Mouse (Mus musculus) liver, embryonic 16.5 days (tissue): Measurements from ENCODE around the gene Reep3. TPM values are rescaled to one million over a fixed set of nuclear protein-coding genes. Genes with fewer than 3 reads are reported as not detected.

Source experiments
- ATAC-seq: fragments of 200-750 bp; cut with Nextera tagmentation; 2 replicates; pipeline ENCODE4 v1.8.0; 2017; ENCODE audit warnings: low read depth, mild to moderate bottlenecking, moderate number of reproducible peaks, moderate library complexity
- H3K27ac ChIP-seq: fragments of 300-500 bp; sonication (generic); 2 replicates; pipeline ENCODE4 v1.5.1; 2014; ENCODE audit warnings: mild to moderate bottlenecking, low read length
- H3K27me3 ChIP-seq: fragments of 300-500 bp; sonication (generic); 2 replicates; pipeline ENCODE4 v1.6.1; 2014; ENCODE audit warnings: low read depth, low read length, mixed read lengths; ENCODE audit not compliant: control insufficient read depth, insufficient read depth
- H3K36me3 ChIP-seq: fragments of 300-500 bp; sonication (generic); 2 replicates; pipeline ENCODE4 v1.6.1; 2014; ENCODE audit warnings: mild to moderate bottlenecking; ENCODE audit not compliant: control insufficient read depth, insufficient read depth
- H3K4me1 ChIP-seq: fragments of 300-500 bp; sonication (generic); 2 replicates; pipeline ENCODE4 v1.6.1; 2014; ENCODE audit warnings: low read depth, low read length, mixed read lengths; ENCODE audit not compliant: control insufficient read depth
- H3K4me2 ChIP-seq: fragments of 300-500 bp; sonication (generic); 2 replicates; pipeline ENCODE4 v1.6.1; 2014; ENCODE audit warnings: low read depth, low read length, mixed read lengths
- H3K4me3 ChIP-seq: fragments of 300-500 bp; sonication (generic); 2 replicates; pipeline ENCODE4 v1.5.1; 2014; ENCODE audit warnings: low read depth, mild to moderate bottlenecking, low read length
- H3K9ac ChIP-seq: fragments of 300-500 bp; sonication (generic); 2 replicates; pipeline ENCODE4 v1.6.1; 2014; ENCODE audit warnings: low read depth, low read length
- H3K9me3 ChIP-seq: fragments of 300-500 bp; sonication (generic); replicated peaks from 2 replicates; pipeline ENCODE4 v1.6.1; 2016; ENCODE audit warnings: low read length; ENCODE audit not compliant: control insufficient read depth
- WGBS: fragments of 180-500 bp; shearing (Covaris S2); extraction: QIAGEN DNeasy Blood & Tissue Kit; methylation state at CpG from one replicate; pipeline ENCODE4 v1.1.7; 2014; ENCODE audit not compliant: insufficient replicate concordance; 5-methylcytosine and 5-hydroxymethylcytosine counted together
- polyA plus RNA-seq: library from polyadenylated mRNA; unstranded; fragments of >200 nt; fragmentation: Nextera tagmentation; extraction: Ambion mirVana; gene quantifications from 2 replicates; pipeline ENCODE4 v1.2.1, GENCODE M21; 2015

Gene Reep3
- polyA plus RNA-seq, 1 experiment from 2014 or later, result 10.0 TPM

DNA sequence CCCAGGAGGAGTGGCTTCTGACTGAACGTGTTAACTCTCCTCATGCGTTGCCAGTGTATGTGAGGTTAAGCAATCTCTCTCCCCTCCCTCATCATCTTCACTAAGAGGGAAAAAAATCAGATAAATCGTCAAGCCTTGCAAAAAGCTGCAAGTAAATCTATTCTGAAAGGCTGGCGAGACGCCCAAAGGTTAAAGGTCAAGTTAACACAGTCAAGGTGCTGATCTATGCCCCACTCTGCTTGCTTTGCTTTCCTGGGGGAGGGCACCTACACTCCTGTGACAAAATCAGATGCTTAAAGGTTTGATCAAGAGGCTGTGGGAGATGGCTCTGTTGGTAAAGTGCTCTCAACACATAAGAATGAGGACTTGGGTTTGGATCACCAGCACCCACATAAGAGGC is 52.4 kb downstream of the Reep3 start:
- H3K27me3 ChIP-seq, result no peaks in the 10 kb centered on the region
- no peaks in the 10 kb centered on the region for H3K36me3 ChIP-seq
- ATAC-seq, result peak; percentile 46
- H3K4me3 ChIP-seq, result no peak overlapping the region
- no peak overlapping the region; the same call in 1 of the 2 replicates for H3K27ac ChIP-seq
- H3K9ac ChIP-seq, result no peak overlapping the region
- peaks cover 18% of the 10 kb centered on the region for H3K4me1 ChIP-seq
- H3K4me2 ChIP-seq, result no peak overlapping the region
- H3K9me3 ChIP-seq, result no peaks in the 10 kb centered on the region
- whole genome bisulfite sequencing, result 51% methylated on average over 5 of the region's 5 CpGs

GRCm38 (mm10) chr10:67043236-67043635 is 53.5 kb downstream of the Reep3 start:
- no peak overlapping the region for H3K4me3 ChIP-seq
- H3K4me1 ChIP-seq, result peaks cover 16% of the 10 kb centered on the region
- H3K36me3 ChIP-seq, result no peaks in the 10 kb centered on the region
- no peak overlapping the region for H3K4me2 ChIP-seq
- no peaks in the 10 kb centered on the region for H3K9me3 ChIP-seq
- no peak for ATAC-seq
- no peak overlapping the region for H3K9ac ChIP-seq
- H3K27ac ChIP-seq, result peak overlapping the region; percentile 54
- WGBS, result 52% methylated on average over 7 of the region's 7 CpGs
- H3K27me3 ChIP-seq, result no peaks in the 10 kb centered on the region

DNA sequence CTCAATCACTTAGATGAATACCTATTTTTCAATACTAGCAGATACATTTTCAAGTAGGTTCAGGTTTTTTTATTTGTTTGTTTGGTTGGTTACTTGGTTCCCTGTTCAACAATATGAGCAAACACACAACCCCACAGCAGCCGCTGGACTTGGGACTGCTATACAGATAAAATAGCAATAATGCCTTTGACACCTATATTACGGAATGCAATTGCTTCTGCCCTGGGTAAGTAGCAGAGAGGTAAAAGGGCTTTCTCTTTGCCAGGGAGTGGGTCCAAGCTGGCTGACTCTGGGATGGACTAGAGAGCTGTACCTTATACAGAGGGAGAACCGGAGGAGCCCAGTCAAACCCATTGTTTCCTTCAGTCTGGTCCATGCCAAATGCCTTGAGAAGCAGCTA is 56.3 kb downstream of the Reep3 start:
- WGBS, result 80% methylated on average over 3 of the region's 3 CpGs
- no peak for ATAC-seq
- no peak overlapping the region for H3K9ac ChIP-seq

GRCm38 (mm10) chr10:67039001-67039400 is 57.7 kb downstream of the Reep3 start:
- Histone ChIP-seq H3K9ac (no peak overlapping the region), H3K4me1 (peaks cover 9% of the 10 kb centered on the region), H3K4me2 (no peak overlapping the region), H3K27me3 (no peaks in the 10 kb centered on the region), H3K36me3 (no peaks in the 10 kb centered on the region), H3K27ac (no peak overlapping the region), H3K9me3 (no peaks in the 10 kb centered on the region), H3K4me3 (no peak overlapping the region)
- ATAC-seq, result no peak
- 74% methylated on average over 17 of the region's 17 CpGs for WGBS

More for the DNA sequence above, 56.3 kb downstream of the Reep3 start:
- Histone ChIP-seq H3K4me3 (no peak overlapping the region), H3K27ac (no peak overlapping the region), H3K4me2 (no peak overlapping the region), H3K27me3 (no peaks in the 10 kb centered on the region), H3K4me1 (peaks cover 12% of the 10 kb centered on the region), H3K36me3 (no peaks in the 10 kb centered on the region), H3K9me3 (no peaks in the 10 kb centered on the region)

DNA sequence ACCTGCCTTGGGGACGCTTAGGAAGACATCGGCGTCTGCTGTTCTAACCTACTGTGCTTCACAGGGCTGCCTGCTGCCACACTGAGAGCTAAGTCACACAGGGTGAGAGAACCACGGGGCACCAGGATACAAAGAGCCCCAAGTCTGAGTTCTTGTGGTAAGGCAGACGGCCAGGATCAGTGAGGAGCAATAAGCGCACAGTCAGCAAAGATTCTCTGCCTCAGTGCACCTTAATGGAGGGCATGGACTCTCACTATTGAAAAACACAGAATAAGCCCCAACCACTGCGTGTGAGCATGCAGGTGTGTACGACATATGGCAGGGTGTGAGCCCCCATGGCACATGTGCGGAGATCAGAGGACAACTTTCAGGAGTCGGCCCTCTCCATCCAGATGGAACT is 60.2 kb downstream of the Reep3 start:
- H3K9ac ChIP-seq, result no peak overlapping the region
- H3K4me3 ChIP-seq, result no peak overlapping the region
- no peaks in the 10 kb centered on the region for H3K27me3 ChIP-seq
- H3K9me3 ChIP-seq, result no peaks in the 10 kb centered on the region
- H3K27ac ChIP-seq, result no peak overlapping the region
- no peaks in the 10 kb centered on the region for H3K36me3 ChIP-seq
- WGBS, result 76% methylated on average over 10 of the region's 10 CpGs
- H3K4me1 ChIP-seq, result no peaks in the 10 kb centered on the region
- ATAC-seq, result no peak
- H3K4me2 ChIP-seq, result no peak overlapping the region

DNA sequence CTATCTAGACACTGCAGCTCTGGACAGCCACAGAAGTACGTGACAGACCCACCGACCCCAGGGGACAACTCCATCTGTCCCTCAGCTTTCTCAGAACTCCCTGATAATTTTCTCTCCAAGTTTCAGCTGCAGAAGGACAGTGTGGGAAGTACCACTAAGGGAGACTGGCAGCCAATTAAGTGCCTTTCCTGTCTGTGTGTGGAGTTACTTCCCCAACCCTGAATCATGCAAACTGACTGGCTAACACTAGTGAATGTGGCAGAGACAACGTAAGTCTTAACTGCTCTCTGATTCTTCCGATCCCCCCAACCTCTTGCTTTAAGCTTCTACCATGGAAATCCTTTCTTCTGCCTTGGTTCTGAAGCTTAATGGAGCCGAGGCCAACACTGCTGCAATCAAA is 60.6 kb downstream of the Reep3 start:
- Histone ChIP-seq H3K9ac (no peak overlapping the region), H3K36me3 (no peaks in the 10 kb centered on the region), H3K9me3 (no peaks in the 10 kb centered on the region), H3K4me3 (no peak overlapping the region), H3K27ac (no peak overlapping the region), H3K27me3 (no peaks in the 10 kb centered on the region), H3K4me1 (no peaks in the 10 kb centered on the region), H3K4me2 (no peak overlapping the region)
- WGBS, result 40% methylated on average over 5 of the region's 5 CpGs
- no peak for ATAC-seq

DNA sequence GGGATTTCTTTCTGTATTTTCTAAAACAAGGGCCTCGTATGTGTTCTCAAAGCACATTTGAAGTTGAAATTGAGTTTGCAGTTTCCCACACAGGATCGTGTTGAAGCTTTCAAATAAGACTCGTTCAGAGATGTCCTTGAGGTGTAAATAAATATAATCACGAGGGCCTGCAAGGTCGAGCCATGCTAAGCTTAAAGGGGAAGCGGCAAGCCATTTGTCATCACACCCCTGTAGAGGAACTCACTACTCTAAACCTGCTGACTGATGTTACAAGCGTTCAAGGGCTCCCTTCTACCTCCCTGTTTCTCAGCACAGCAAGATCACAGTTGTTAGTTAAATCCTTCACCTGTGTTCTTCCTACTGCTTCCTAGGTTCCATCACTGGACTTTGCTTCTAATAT is 65.6 kb downstream of the Reep3 start:
- H3K4me1 ChIP-seq, result peaks cover 3% of the 10 kb centered on the region; the same call in 1 of the 2 replicates
- no peak overlapping the region for H3K4me2 ChIP-seq
- H3K9ac ChIP-seq, result no peak overlapping the region
- H3K9me3 ChIP-seq, result no peaks in the 10 kb centered on the region
- H3K27me3 ChIP-seq, result no peaks in the 10 kb centered on the region
- WGBS, result 53% methylated on average over 7 of the region's 7 CpGs
- H3K36me3 ChIP-seq, result no peaks in the 10 kb centered on the region
- ATAC-seq, result no peak
- H3K4me3 ChIP-seq, result no peak overlapping the region
- H3K27ac ChIP-seq, result no peak overlapping the region

- Histone ChIP-seq H3K36me3 (no peaks in the 10 kb centered on the region), H3K9ac (no peak overlapping the region), H3K4me3 (no peak overlapping the region), H3K4me1 (peaks cover 7% of the 10 kb centered on the region), H3K27ac (no peak overlapping the region), H3K9me3 (no peaks in the 10 kb centered on the region), H3K4me2 (no peak overlapping the region), H3K27me3 (no peaks in the 10 kb centered on the region)
- WGBS, result 79% methylated on average over 12 of the region's 12 CpGs
- ATAC-seq, result no peak
Observed at GRCm38 (mm10) chr10:67029297-67029696, 67.4 kb downstream of the Reep3 start.

DNA sequence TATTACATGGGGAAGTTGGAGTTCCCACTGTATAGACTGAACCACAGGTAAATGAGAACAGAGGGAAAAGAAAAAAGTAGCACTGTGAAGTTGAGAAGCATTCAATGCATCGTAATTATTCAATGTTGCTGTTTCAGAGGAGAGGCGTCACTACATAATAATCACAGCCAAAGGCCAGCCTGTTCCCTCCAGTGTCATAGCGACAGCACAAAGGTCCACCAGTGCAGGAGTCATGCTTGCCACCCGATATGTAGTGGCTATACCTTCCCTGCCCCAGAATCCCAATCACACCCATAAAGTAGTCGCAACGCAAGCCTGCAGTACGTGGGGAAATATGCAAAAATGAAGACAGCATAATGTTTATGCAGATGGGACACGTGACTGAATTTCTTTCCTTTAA is 70.4 kb downstream of the Reep3 start:
- no peak overlapping the region for H3K4me3 ChIP-seq
- 69% methylated on average over 8 of the region's 8 CpGs for WGBS
- no peaks in the 10 kb centered on the region for H3K9me3 ChIP-seq
- ATAC-seq, result no peak
- no peak overlapping the region for H3K4me2 ChIP-seq
- H3K27ac ChIP-seq, result peak overlapping the region; percentile 81; the same call in 1 of the 2 replicates
- peaks cover 7% of the 10 kb centered on the region for H3K4me1 ChIP-seq
- H3K9ac ChIP-seq, result no peak overlapping the region
- no peaks in the 10 kb centered on the region for H3K27me3 ChIP-seq
- no peaks in the 10 kb centered on the region for H3K36me3 ChIP-seq
